Mouse (Mus musculus) heart, embryonic 14.5 days (tissue): Measurements from ENCODE around the gene Kcnh4. TPM values are rescaled to one million over a fixed set of nuclear protein-coding genes. Genes with fewer than 3 reads are reported as not detected.

Experiments used
- ATAC-seq: fragments of 200-750 bp; cut with Nextera tagmentation; 2 replicates; pipeline ENCODE4 v1.8.0; 2017; ENCODE audit warnings: low read depth, moderate TSS enrichment; ENCODE audit not compliant: insufficient number of reproducible peaks, insufficient read depth, low FRiP score
- H3K27ac ChIP-seq, 2 experiments: fragments of 200-500 bp in 1 of 2; fragments of 300-500 bp in 1 of 2; sonication (generic) in 1 of 2; replicated peaks in 1 of 2; 2 replicates each; pipeline ENCODE4 v1.5.1; 2012 to 2014; ENCODE audit warnings: low read depth in 2 of 2, low read length in 2 of 2, control low read depth in 1 of 2, mild to moderate bottlenecking in 1 of 2, mixed read lengths in 1 of 2; ENCODE audit not compliant: control insufficient read depth in 1 of 2, insufficient read depth in 1 of 2
- H3K27me3 ChIP-seq: fragments of 300-500 bp; sonication (generic); 2 replicates; pipeline ENCODE4 v1.6.1; 2014; ENCODE audit warnings: mild to moderate bottlenecking, low read length, control low read depth; ENCODE audit not compliant: control insufficient read depth, insufficient read depth
- H3K36me3 ChIP-seq: fragments of 300-500 bp; sonication (generic); 2 replicates; pipeline ENCODE4 v1.6.1; 2014; ENCODE audit warnings: mild to moderate bottlenecking, control low read depth, low read length, mixed read lengths; ENCODE audit not compliant: control insufficient read depth, insufficient read depth
- H3K4me1 ChIP-seq, 2 experiments: fragments of 200-500 bp in 1 of 2; fragments of 300-500 bp in 1 of 2; sonication (generic) in 1 of 2; 2 replicates each; pipeline ENCODE4 v1.6.1; 2012 to 2014; ENCODE audit warnings: low read length in 2 of 2, control low read depth in 1 of 2, mixed read lengths in 1 of 2; ENCODE audit not compliant: control insufficient read depth in 2 of 2, insufficient read depth in 2 of 2
- H3K4me2 ChIP-seq: fragments of 300-500 bp; sonication (generic); 2 replicates; pipeline ENCODE4 v1.6.1; 2014; ENCODE audit warnings: mild to moderate bottlenecking, low read length
- H3K4me3 ChIP-seq, 2 experiments: fragments of 200-500 bp in 1 of 2; fragments of 300-500 bp in 1 of 2; sonication (generic) in 1 of 2; 2 replicates each; pipeline ENCODE4 v1.5.1; 2012 to 2014; ENCODE audit warnings: low read length in 2 of 2, mild to moderate bottlenecking in 2 of 2, control low read depth in 1 of 2, low read depth in 1 of 2, moderate library complexity in 1 of 2; ENCODE audit not compliant: control insufficient read depth in 1 of 2, insufficient read depth in 1 of 2
- H3K9ac ChIP-seq: fragments of 300-500 bp; sonication (generic); 2 replicates; pipeline ENCODE4 v1.6.1; 2014; ENCODE audit warnings: mild to moderate bottlenecking, low read length
- H3K9me3 ChIP-seq: fragments of 300-500 bp; sonication (generic); 2 replicates; pipeline ENCODE4 v1.6.1; 2016; ENCODE audit warnings: low read length, control low read depth; ENCODE audit not compliant: control insufficient read depth
- WGBS: fragments of 180-500 bp; shearing (Covaris S2); extraction: QIAGEN DNeasy Blood & Tissue Kit; methylation state at CpG from one replicate; pipeline ENCODE4 v1.1.7; 2014; 5-methylcytosine and 5-hydroxymethylcytosine counted together
- polyA plus RNA-seq: library from polyadenylated mRNA; unstranded; fragments of >200 nt; fragmentation: Nextera tagmentation; extraction: Ambion mirVana; gene quantifications from 2 replicates; pipeline ENCODE4 v1.2.1, GENCODE M21; 2014

Gene Kcnh4
- polyA plus RNA-seq, 1 experiment from 2014 or later, result not detected

- peak overlapping the region; percentile 42; the same call in 1 of the 2 replicates for H3K9ac ChIP-seq
- 90% methylated on average over 9 of the region's 9 CpGs for WGBS
- ATAC-seq, result no peak
- peak overlapping the region; percentile 83 for H3K4me2 ChIP-seq
- H3K9me3 ChIP-seq, result no peaks in the 10 kb centered on the region
- peaks cover 10% of the 10 kb centered on the region; the same call in 1 of the 2 replicates for H3K36me3 ChIP-seq
- peaks cover 10 to 17% of the 10 kb centered on the region in 2 experiments for H3K4me1 ChIP-seq
- no peaks in the 10 kb centered on the region for H3K27me3 ChIP-seq
- H3K4me3 ChIP-seq, result peak overlapping the region in 1 of 2 experiments; percentile 9; a peak in 1 of 4 replicates
- no peak overlapping the region for H3K27ac ChIP-seq
Measured at GRCm38 (mm10) chr11:100735134-100735865, 24.4 kb downstream of the Kcnh4 start.

- peaks cover 1 to 4% of the 10 kb centered on the region in 2 experiments for H3K4me1 ChIP-seq
- H3K9me3 ChIP-seq, result no peaks in the 10 kb centered on the region
- peaks cover 26% of the 10 kb centered on the region; the same call in 1 of the 2 replicates for H3K36me3 ChIP-seq
- no peak overlapping the region for H3K4me3 ChIP-seq
- no peaks in the 10 kb centered on the region for H3K27me3 ChIP-seq
- ATAC-seq, result no peak
- no peak overlapping the region for H3K9ac ChIP-seq
- H3K27ac ChIP-seq, result no peak overlapping the region
- H3K4me2 ChIP-seq, result no peak overlapping the region
- 77% methylated on average over 6 of the region's 6 CpGs for WGBS
Measured at GRCm38 (mm10) chr11:100730477-100731205, 29.1 kb downstream of the Kcnh4 start.

- H3K4me2 ChIP-seq, result no peak overlapping the region
- H3K4me3 ChIP-seq, result no peak overlapping the region
- H3K36me3 ChIP-seq, result peaks cover 26% of the 10 kb centered on the region; the same call in 1 of the 2 replicates
- H3K9me3 ChIP-seq, result no peaks in the 10 kb centered on the region
- ATAC-seq, result no peak
- no peak overlapping the region for H3K9ac ChIP-seq
- WGBS, result 78% methylated on average over 4 of the region's 4 CpGs
- H3K4me1 ChIP-seq, result peaks cover 3 to 10% of the 10 kb centered on the region in 2 experiments
- no peaks in the 10 kb centered on the region for H3K27me3 ChIP-seq
- no peak overlapping the region for H3K27ac ChIP-seq
Measured at GRCm38 (mm10) chr11:100729976-100730375, 29.8 kb downstream of the Kcnh4 start.

- Histone ChIP-seq H3K27me3 (no peaks in the 10 kb centered on the region), H3K27ac (no peak overlapping the region), H3K4me3 (no peak overlapping the region), H3K4me2 (no peak overlapping the region), H3K9me3 (no peaks in the 10 kb centered on the region), H3K36me3 (peaks cover 26% of the 10 kb centered on the region; the same call in 1 of the 2 replicates), H3K9ac (no peak overlapping the region), H3K4me1 (peaks cover 7 to 15% of the 10 kb centered on the region in 2 experiments)
- ATAC-seq, result no peak
- WGBS, result 91% methylated on average over 6 of the region's 6 CpGs
Measured at GRCm38 (mm10) chr11:100728601-100729000, 31.1 kb downstream of the Kcnh4 start.

DNA sequence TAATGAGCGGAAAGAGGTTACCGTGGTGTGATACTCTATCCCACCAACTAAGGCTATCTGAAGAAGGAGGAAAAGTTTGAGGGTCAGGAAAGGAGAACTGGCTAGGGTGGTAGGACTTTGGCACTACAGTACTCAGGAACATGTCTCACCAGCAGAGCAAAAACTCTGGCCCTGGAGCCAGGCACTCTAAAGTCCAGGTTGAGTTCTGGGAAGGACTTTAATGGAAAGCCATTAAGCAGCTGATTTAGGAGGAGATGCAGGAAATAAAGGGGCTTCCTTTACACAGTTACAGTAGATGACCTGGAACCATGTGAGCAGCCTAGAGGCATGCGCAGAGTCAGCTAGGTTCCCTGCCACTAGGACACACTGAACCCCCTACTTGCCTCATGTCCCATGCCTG is 32.5 kb downstream of the Kcnh4 start:
- Histone ChIP-seq H3K4me1 (peaks cover 12 to 23% of the 10 kb centered on the region in 2 experiments), H3K27ac (no peak overlapping the region), H3K9me3 (no peaks in the 10 kb centered on the region), H3K36me3 (peaks cover 17% of the 10 kb centered on the region; the same call in 1 of the 2 replicates), H3K4me2 (no peak overlapping the region), H3K27me3 (no peaks in the 10 kb centered on the region), H3K4me3 (no peak overlapping the region), H3K9ac (no peak overlapping the region)
- WGBS, result 89% methylated on average over 3 of the region's 3 CpGs
- no peak for ATAC-seq

GRCm38 (mm10) chr11:100724919-100725512 is 34.7 kb downstream of the Kcnh4 start:
- peak overlapping the region; percentile 6; the same call in 1 of the 2 replicates for H3K9ac ChIP-seq
- H3K4me1 ChIP-seq, result peaks cover 32 to 45% of the 10 kb centered on the region in 2 experiments
- no peak overlapping the region for H3K4me3 ChIP-seq
- no peaks in the 10 kb centered on the region for H3K9me3 ChIP-seq
- H3K36me3 ChIP-seq, result peaks cover 16% of the 10 kb centered on the region; the same call in 1 of the 2 replicates
- no peaks in the 10 kb centered on the region for H3K27me3 ChIP-seq
- H3K27ac ChIP-seq, result peak overlapping the region; percentile 70 to 73
- no peak overlapping the region for H3K4me2 ChIP-seq
- 28% methylated on average over 5 of the region's 5 CpGs for WGBS
- ATAC-seq, result no peak; the same call in 1 of the 2 replicates

- Histone ChIP-seq H3K27ac (peak overlapping the region; percentile 79 to 84), H3K4me3 (no peak overlapping the region)
Measured at GRCm38 (mm10) chr11:100722493-100723028, 37.2 kb downstream of the Kcnh4 start.

More at GRCm38 (mm10) chr11:100722493-100723028, 37.2 kb downstream of the Kcnh4 start:
- Histone ChIP-seq H3K27me3 (no peaks in the 10 kb centered on the region), H3K36me3 (peaks cover 23% of the 10 kb centered on the region), H3K9me3 (no peaks in the 10 kb centered on the region), H3K4me1 (peaks cover 36 to 48% of the 10 kb centered on the region in 2 experiments), H3K9ac (peak overlapping the region; percentile 18), H3K4me2 (peak overlapping the region; percentile 24; the same call in 1 of the 2 replicates)
- WGBS, result 47% methylated on average over 2 of the region's 2 CpGs
- ATAC-seq, result no peak
